Mouse (Mus musculus) lung, postnatal 0 days (tissue): ENCODE data around the gene Tra2b. TPM values are rescaled to one million over a fixed set of nuclear protein-coding genes. Genes with fewer than 3 reads are reported as not detected.

Experiments used
- ATAC-seq: fragments of 200-750 bp; cut with Nextera tagmentation; 2 replicates; pipeline ENCODE4 v1.8.0; 2017; ENCODE audit warnings: moderate library complexity
- DNase-seq: peaks from one replicate; pipeline ENCODE4 v3.0.0-alpha.2; 2016; ENCODE audit warnings: low spot score
- H3K27ac ChIP-seq: fragments of 300-500 bp; sonication (generic); 2 replicates; pipeline ENCODE4 v1.5.1; 2014; ENCODE audit warnings: antibody characterized with exemption, mild to moderate bottlenecking, low read length, mixed read lengths
- H3K27me3 ChIP-seq: fragments of 300-500 bp; sonication (generic); replicated peaks from 2 replicates; pipeline ENCODE4 v1.6.1; 2014; ENCODE audit warnings: low read length, mixed read lengths; ENCODE audit not compliant: insufficient read depth
- H3K36me3 ChIP-seq: fragments of 300-500 bp; sonication (generic); 2 replicates; pipeline ENCODE4 v1.6.1; 2014; ENCODE audit warnings: low read length, mixed read lengths; ENCODE audit not compliant: insufficient read depth
- H3K4me1 ChIP-seq: fragments of 300-500 bp; sonication (generic); 2 replicates; pipeline ENCODE4 v1.6.1; 2014; ENCODE audit warnings: antibody characterized with exemption, low read depth, low read length, mixed read lengths; ENCODE audit not compliant: insufficient read depth
- H3K4me2 ChIP-seq: fragments of 300-500 bp; sonication (generic); replicated peaks from 2 replicates; pipeline ENCODE4 v1.6.1; 2014; ENCODE audit warnings: low read depth, mild to moderate bottlenecking, low read length, moderate library complexity, mixed read lengths
- H3K4me3 ChIP-seq: fragments of 300-500 bp; sonication (generic); 2 replicates; pipeline ENCODE4 v1.5.1; 2014; ENCODE audit warnings: low read depth, low read length
- H3K9ac ChIP-seq: fragments of 300-500 bp; sonication (generic); replicated peaks from 2 replicates; pipeline ENCODE4 v1.6.1; 2014; ENCODE audit warnings: low read depth, mild to moderate bottlenecking
- H3K9me3 ChIP-seq: fragments of 300-500 bp; sonication (generic); 2 replicates; pipeline ENCODE4 v1.6.1; 2016; ENCODE audit warnings: low read length, mixed read lengths
- CTCF ChIP-seq: IDR thresholded peaks from 2 replicates; pipeline ENCODE4 v1.5.1; 2016; ENCODE audit warnings: antibody characterized with exemption, mild to moderate bottlenecking
- EP300 ChIP-seq: IDR thresholded peaks from 2 replicates; pipeline ENCODE4 v1.6.1; 2016; ENCODE audit warnings: antibody characterized with exemption, mild to moderate bottlenecking, control low read depth
- WGBS: fragments of 180-500 bp; shearing (Covaris S2); extraction: QIAGEN DNeasy Blood & Tissue Kit; methylation state at CpG from one replicate; pipeline ENCODE4 v1.1.7; 2014; 5-methylcytosine and 5-hydroxymethylcytosine counted together
- polyA plus RNA-seq: library from polyadenylated mRNA; unstranded; fragments of >200 nt; fragmentation: Nextera tagmentation; extraction: Ambion mirVana; gene quantifications from 2 replicates; pipeline ENCODE4 v1.2.1, GENCODE M21; 2015

Tra2b gene
- polyA plus RNA-seq, 1 experiment from 2014 or later = 127 TPM

DNA sequence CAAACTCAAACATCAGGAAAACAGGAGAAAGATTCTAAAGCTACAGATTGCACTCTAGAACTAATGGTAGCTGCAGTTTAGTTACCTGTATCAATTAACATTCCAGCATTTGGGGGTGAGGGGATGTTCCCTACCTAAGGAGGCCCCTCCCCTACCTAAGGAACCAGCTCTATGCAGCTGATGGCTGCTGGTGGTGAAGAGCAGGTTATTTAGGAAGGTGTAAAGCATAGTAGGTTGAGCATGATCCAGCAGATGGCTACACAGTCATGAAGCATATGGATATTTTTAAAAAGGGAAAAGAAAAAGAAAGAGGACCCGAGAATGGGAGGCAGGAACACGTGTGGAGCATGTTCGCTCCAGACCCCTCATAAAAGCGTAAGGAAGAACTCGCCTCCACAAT lies 15.5 kb downstream of the Tra2b start:
- TF ChIP-seq CTCF (no peak), EP300 (no peak)
- no peak for ATAC-seq

DNA sequence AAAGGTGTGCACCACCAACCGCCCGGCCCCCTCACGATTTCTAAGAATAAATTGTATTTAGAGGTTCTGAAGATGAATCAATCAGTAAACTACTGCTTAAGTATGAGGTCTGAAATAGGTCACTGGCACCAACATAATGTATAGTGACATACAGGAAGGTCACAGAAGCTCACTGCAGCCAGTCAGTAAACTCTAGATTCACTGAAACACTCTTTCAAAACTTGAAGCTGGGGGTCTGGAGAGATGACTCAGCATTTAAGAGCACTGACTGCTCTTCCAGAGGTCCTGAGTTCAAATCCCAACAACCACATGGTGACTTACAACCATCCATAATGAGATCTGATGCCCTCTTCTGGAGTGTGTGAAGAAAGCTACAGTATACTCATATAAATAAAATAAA lies 16.1 kb downstream of the Tra2b start:
- TF ChIP-seq CTCF = no peak
- H3K4me2 ChIP-seq = no peak overlapping the region
- 97% methylated on average over 3 of the region's 3 CpGs for WGBS
- ATAC-seq = no peak
- no peak for DNase-seq
- no peak overlapping the region for H3K9ac ChIP-seq
- H3K9me3 ChIP-seq = no peaks in the 10 kb centered on the region
- H3K27me3 ChIP-seq = no peaks in the 10 kb centered on the region
- no peaks in the 10 kb centered on the region for H3K4me1 ChIP-seq
- H3K4me3 ChIP-seq = no peak overlapping the region
- peaks cover 19% of the 10 kb centered on the region for H3K36me3 ChIP-seq
- H3K27ac ChIP-seq = no peak overlapping the region

More for the DNA sequence above, 15.5 kb downstream of the Tra2b start:
- no peaks in the 10 kb centered on the region for H3K27me3 ChIP-seq
- peaks cover 19% of the 10 kb centered on the region for H3K36me3 ChIP-seq
- no peak for DNase-seq
- 90% methylated on average over 5 of the region's 5 CpGs for WGBS
- no peak overlapping the region for H3K4me2 ChIP-seq
- H3K4me1 ChIP-seq = no peaks in the 10 kb centered on the region
- no peak overlapping the region for H3K27ac ChIP-seq
- H3K9me3 ChIP-seq = no peaks in the 10 kb centered on the region
- H3K9ac ChIP-seq = no peak overlapping the region
- H3K4me3 ChIP-seq = no peak overlapping the region

DNA sequence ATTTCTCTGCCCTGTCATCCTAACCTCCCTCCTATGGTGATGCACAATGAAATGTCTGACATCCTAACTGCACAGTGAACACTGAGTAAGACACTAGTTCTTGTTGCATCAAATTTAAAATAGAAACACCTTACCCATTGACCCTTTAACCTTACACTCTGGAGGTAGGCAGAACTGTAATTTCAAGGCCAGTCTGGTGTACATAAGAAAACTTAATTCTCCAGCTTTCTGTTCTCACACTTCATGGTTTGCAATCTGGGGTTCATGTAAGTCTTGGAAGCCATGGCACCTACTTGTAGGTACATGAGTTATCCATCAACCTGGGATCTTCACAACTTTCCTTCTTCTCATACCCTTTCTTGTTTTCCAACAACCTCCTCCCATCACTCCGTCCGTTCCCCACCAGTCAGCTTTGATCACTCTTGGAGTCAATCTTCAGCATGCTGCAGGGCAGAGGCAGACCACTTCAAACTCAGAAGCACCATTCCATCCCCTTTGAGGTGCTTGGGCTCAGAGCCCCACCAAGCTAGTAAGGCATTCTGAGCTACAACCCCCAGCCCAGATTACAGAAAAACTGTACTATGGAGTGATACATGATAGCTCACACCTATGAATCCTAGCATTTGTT lies 23.5 kb downstream of the Tra2b start:
- 89% methylated on average over 2 of the region's 2 CpGs for WGBS
- no peak for DNase-seq

DNA sequence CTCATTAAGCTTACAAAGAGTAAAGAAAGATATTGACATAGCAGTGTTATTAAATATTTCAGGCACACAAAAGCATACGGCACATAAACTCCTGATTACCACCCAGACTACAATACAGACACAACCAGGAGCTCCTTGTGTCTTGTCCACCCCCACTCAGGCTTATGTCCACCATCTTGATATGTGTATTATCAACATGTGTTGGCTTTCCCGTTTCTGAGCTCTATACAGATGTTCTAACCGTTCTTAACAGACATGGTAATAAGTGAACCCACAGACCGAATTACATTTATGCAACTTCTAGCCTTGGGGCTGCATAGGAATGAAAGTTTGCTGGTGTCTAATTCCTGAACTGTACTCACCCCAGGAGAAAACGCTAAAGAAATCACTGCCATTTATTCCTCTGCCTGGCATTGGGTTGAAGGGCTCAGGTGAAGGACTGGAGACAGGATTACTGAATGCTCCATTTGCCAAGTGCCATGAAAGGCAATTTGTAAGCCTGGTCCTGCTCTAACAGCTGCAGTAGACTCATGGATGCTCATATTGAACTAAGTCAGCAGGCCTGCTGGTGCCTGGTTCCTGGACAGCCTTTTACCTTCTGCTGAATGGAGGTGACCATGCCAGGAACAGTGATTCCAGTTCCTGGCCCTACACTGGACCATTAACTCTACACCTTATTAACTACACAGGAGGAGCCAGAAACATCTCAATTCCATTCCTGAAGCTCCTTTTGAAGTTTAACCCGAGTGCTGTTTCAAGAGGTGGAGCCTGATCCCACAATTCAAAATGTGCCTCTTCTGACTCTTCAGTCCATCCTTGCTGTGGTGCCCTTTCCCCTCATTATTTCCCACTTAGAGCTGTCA lies 24.2 kb downstream of the Tra2b start:
- no peaks in the 10 kb centered on the region for H3K27me3 ChIP-seq
- no peaks in the 10 kb centered on the region for H3K9me3 ChIP-seq
- ATAC-seq = no peak
- H3K4me1 ChIP-seq = no peaks in the 10 kb centered on the region
- no peak overlapping the region for H3K4me2 ChIP-seq
- H3K27ac ChIP-seq = no peak overlapping the region
- no peak overlapping the region for H3K4me3 ChIP-seq
- peaks cover 10% of the 10 kb centered on the region; the same call in 1 of the 2 replicates for H3K36me3 ChIP-seq
- WGBS = 76% methylated on average over 6 of the region's 6 CpGs
- no peak overlapping the region for H3K9ac ChIP-seq
- TF ChIP-seq EP300 (no peak), CTCF (no peak)
- DNase-seq = no peak

More for the DNA sequence above, 23.5 kb downstream of the Tra2b start:
- Histone ChIP-seq H3K27ac (no peak overlapping the region), H3K4me2 (no peak overlapping the region), H3K27me3 (no peaks in the 10 kb centered on the region), H3K9ac (no peak overlapping the region), H3K9me3 (no peaks in the 10 kb centered on the region), H3K36me3 (peaks cover 10% of the 10 kb centered on the region; the same call in 1 of the 2 replicates), H3K4me3 (no peak overlapping the region), H3K4me1 (no peaks in the 10 kb centered on the region)
- TF ChIP-seq CTCF (no peak), EP300 (no peak)
- no peak for ATAC-seq

DNA sequence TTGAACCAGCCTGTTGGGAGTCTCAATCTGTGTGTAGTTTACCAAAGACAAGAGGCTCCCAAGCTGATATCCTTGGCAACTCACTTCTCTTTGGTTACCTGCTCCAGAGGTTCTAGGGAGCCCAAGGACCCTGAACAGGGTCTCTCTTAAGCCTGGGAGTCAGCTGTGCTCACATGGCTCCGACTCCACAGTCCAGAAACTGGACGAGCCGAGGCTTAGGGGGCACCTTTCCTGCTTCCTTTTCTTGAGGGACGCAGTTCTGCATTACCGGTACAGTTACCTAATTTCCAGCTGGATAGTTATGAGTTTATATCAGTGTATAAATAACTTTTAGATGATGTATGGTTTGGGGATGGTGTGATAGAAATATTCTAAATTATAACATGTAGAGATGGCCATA lies 24.9 kb downstream of the Tra2b start:
- Histone ChIP-seq H3K4me2 (no peak overlapping the region), H3K27me3 (no peaks in the 10 kb centered on the region), H3K27ac (no peak overlapping the region), H3K4me3 (no peak overlapping the region), H3K9ac (no peak overlapping the region), H3K9me3 (no peaks in the 10 kb centered on the region), H3K36me3 (peaks cover 10% of the 10 kb centered on the region; the same call in 1 of the 2 replicates), H3K4me1 (no peaks in the 10 kb centered on the region)
- no peak for DNase-seq
- ATAC-seq = no peak
- TF ChIP-seq EP300 (no peak), CTCF (no peak)
- 85% methylated on average over 5 of the region's 5 CpGs for WGBS

DNA sequence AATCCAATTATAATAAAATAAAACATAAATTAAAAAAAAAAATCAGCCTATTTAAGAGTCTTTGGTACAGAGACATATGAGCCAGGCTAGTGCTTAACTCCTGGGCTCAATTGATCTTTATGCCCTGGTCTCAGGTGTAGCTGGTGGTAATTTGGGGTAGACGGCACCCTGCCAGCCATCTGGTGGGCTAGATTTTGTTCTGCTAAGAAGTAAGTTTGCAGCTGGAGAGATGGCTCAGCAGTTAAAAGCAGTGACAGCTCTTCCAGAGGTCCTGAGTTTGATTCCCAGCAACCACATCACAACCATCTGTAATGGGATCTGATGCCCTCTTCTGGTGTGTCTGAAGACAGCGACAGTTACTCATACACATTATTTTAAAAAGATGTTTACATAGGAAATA lies 25.8 kb downstream of the Tra2b start:
- no peak for ATAC-seq
- Histone ChIP-seq H3K9ac (no peak overlapping the region), H3K36me3 (peaks cover 10% of the 10 kb centered on the region; the same call in 1 of the 2 replicates), H3K27me3 (no peaks in the 10 kb centered on the region), H3K9me3 (no peaks in the 10 kb centered on the region), H3K4me3 (no peak overlapping the region), H3K27ac (no peak overlapping the region), H3K4me2 (no peak overlapping the region), H3K4me1 (no peaks in the 10 kb centered on the region)
- WGBS = 83% methylated on average over 2 of the region's 2 CpGs
- DNase-seq = no peak
- no peak for TF ChIP-seq CTCF
- TF ChIP-seq EP300 = no peak
